Mouse (Mus musculus) forebrain, embryonic 16.5 days (tissue): Measurements from ENCODE around the gene Hal. TPM values are rescaled to one million over a fixed set of nuclear protein-coding genes. Genes with fewer than 3 reads are reported as not detected.
"Not testable (repeated sequence)": the region's sequence is repeated elsewhere in the genome, so short reads cannot be mapped to it uniquely, and the experiment has no call there.

Source experiments
- ATAC-seq: fragments of 200-750 bp; cut with Nextera tagmentation; 2 replicates; pipeline ENCODE4 v1.8.0; 2017; ENCODE audit warnings: mild to moderate bottlenecking, moderate library complexity
- H3K27ac ChIP-seq: fragments of 300-500 bp; sonication (generic); 2 replicates; pipeline ENCODE4 v1.5.1; 2014; ENCODE audit warnings: low read length, control low read depth
- H3K27me3 ChIP-seq: fragments of 300-500 bp; sonication (generic); replicated peaks from 2 replicates; pipeline ENCODE4 v1.6.1; 2014; ENCODE audit warnings: low read length; ENCODE audit not compliant: control insufficient read depth, insufficient read depth
- H3K36me3 ChIP-seq: fragments of 300-500 bp; sonication (generic); 2 replicates; pipeline ENCODE4 v1.6.1; 2014; ENCODE audit not compliant: control insufficient read depth, insufficient read depth
- H3K4me1 ChIP-seq: fragments of 300-500 bp; sonication (generic); replicated peaks from 2 replicates; pipeline ENCODE4 v1.6.1; 2014; ENCODE audit warnings: low read length; ENCODE audit not compliant: control insufficient read depth, insufficient read depth
- H3K4me2 ChIP-seq: fragments of 300-500 bp; sonication (generic); 2 replicates; pipeline ENCODE4 v1.6.1; 2014; ENCODE audit warnings: mild to moderate bottlenecking, low read length, control low read depth
- H3K4me3 ChIP-seq: fragments of 300-500 bp; sonication (generic); replicated peaks from 2 replicates; pipeline ENCODE4 v1.5.1; 2014; ENCODE audit warnings: mild to moderate bottlenecking, low read length, control low read depth
- H3K9ac ChIP-seq: fragments of 300-500 bp; sonication (generic); replicated peaks from 2 replicates; pipeline ENCODE4 v1.6.1; 2014; ENCODE audit warnings: low read depth, low read length, control low read depth
- H3K9me3 ChIP-seq: fragments of 300-500 bp; sonication (generic); 2 replicates; pipeline ENCODE4 v1.6.1; 2016; ENCODE audit warnings: low read length; ENCODE audit not compliant: control insufficient read depth
- WGBS: fragments of 180-500 bp; shearing (Covaris S2); extraction: QIAGEN DNeasy Blood & Tissue Kit; methylation state at CpG from one replicate; pipeline ENCODE4 v1.1.7; 2014; 5-methylcytosine and 5-hydroxymethylcytosine counted together
- polyA plus RNA-seq: library from polyadenylated mRNA; unstranded; fragments of >200 nt; fragmentation: Nextera tagmentation; extraction: Ambion mirVana; gene quantifications from 2 replicates; pipeline ENCODE4 v1.2.1, GENCODE M21; 2015

The Hal gene
- polyA plus RNA-seq, 1 experiment from 2014 or later: 0.13 TPM

DNA sequence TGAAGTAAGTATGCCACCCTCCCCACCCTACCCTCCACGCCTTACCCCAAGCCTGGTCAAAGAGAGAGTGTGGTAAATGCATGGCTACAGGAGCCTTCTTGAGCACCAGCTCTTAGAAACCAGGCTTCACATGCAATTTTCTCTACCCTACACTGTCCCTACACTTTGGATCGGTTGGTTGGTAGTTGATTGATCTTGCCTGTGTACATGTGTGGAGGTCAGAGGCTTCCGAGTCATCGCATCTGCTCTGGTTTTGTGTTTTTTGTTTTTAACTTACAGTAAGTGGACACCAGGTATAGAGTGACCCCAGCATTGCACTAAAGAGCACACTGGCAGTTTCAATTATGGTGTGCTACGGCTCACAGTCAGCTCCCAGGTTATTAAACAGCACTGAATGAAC lies 55.6 kb downstream of the Hal start:
- H3K4me1 ChIP-seq: peaks cover 6% of the 10 kb centered on the region; the same call in 1 of the 2 replicates
- H3K27me3 ChIP-seq: no peaks in the 10 kb centered on the region
- no peaks in the 10 kb centered on the region for H3K9me3 ChIP-seq
- no peak overlapping the region for H3K4me3 ChIP-seq
- H3K36me3 ChIP-seq: no peaks in the 10 kb centered on the region
- no peak for ATAC-seq
- H3K4me2 ChIP-seq: no peak overlapping the region
- WGBS: 83% methylated on average over 5 of the region's 5 CpGs
- H3K27ac ChIP-seq: no peak overlapping the region
- H3K9ac ChIP-seq: no peak overlapping the region

DNA sequence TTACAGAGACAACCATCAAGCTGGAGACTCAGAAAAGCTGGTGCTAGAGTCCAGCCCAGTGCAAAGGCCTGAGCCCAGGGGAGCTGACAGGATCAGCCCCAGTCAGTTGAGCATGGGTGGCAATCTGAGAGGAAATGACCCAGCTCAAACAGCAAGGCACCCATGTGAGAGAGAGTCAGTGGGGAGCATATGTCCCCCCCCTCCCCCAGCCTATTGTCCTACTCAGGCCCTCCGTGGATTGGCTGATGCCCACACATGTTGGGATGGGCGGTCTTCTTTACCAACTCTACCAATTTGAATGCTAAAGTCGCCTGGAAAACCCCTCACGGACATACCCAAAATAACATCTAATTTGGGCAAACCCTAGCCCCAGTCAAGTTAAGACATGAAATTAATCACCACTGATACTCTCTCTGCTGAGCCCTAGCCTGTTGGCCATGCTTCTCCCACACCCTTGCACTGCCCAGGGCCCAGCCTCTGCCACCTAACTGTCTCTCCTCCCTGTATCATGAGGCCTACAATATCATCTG lies 59.2 kb downstream of the Hal start:
- WGBS: 83% methylated on average over 4 of the region's 4 CpGs
- Histone ChIP-seq H3K9ac (no peak overlapping the region), H3K9me3 (no peaks in the 10 kb centered on the region), H3K4me3 (no peak overlapping the region), H3K27ac (no peak overlapping the region), H3K4me1 (no peaks in the 10 kb centered on the region), H3K27me3 (no peaks in the 10 kb centered on the region), H3K4me2 (no peak overlapping the region), H3K36me3 (no peaks in the 10 kb centered on the region)
- no peak for ATAC-seq

DNA sequence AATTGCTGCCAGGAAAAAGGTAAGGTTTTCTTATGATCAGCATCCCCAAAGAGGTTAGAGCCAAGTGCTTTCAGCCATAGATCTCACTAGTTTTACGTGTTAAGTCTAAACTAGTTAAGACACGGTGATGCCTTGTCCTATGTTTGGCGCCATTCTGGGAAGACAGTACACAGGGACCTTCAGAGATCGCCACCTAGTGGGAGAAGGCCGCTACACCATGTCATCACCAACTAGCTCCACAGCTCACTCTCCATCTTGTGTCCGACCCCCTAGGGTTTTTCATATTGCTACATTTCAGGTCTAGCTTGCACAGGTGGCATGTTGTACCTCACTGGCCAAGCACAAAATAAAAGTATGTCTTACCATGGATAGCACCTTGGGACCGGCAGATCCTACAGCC lies 60.4 kb downstream of the Hal start:
- Histone ChIP-seq H3K9me3 (no peaks in the 10 kb centered on the region), H3K27me3 (no peaks in the 10 kb centered on the region), H3K4me1 (no peaks in the 10 kb centered on the region), H3K9ac (no peak overlapping the region), H3K27ac (no peak overlapping the region), H3K36me3 (no peaks in the 10 kb centered on the region), H3K4me2 (no peak overlapping the region), H3K4me3 (no peak overlapping the region)
- ATAC-seq: peak; percentile 70; the same call in 1 of the 2 replicates
- 15% methylated on average over 7 of the region's 7 CpGs for WGBS

DNA sequence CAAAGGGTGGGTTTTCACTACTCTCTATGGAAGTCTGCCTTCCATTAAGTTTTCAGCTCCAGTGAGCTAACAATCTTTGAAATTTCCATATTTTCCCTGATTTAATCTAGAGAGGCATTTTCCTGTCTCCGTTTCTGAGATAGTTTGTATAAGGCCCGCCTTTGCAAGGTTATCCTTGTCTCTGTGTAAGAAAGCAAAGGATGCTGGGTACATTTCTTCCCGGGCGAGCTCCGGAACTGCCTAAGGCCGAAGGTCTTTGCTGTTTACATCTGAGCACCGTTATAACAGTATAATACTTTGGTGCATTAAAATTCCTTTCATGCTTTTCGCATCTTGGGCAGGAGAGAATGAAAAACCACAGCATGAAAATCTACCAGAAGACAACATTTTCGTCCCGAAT lies 61.3 kb downstream of the Hal start:
- WGBS: 87% methylated on average over 10 of the region's 10 CpGs
- Histone ChIP-seq H3K9ac (no peak overlapping the region), H3K36me3 (no peaks in the 10 kb centered on the region), H3K27ac (no peak overlapping the region), H3K9me3 (no peaks in the 10 kb centered on the region), H3K4me3 (no peak overlapping the region), H3K4me2 (no peak overlapping the region), H3K27me3 (no peaks in the 10 kb centered on the region), H3K4me1 (no peaks in the 10 kb centered on the region)
- no peak for ATAC-seq

DNA sequence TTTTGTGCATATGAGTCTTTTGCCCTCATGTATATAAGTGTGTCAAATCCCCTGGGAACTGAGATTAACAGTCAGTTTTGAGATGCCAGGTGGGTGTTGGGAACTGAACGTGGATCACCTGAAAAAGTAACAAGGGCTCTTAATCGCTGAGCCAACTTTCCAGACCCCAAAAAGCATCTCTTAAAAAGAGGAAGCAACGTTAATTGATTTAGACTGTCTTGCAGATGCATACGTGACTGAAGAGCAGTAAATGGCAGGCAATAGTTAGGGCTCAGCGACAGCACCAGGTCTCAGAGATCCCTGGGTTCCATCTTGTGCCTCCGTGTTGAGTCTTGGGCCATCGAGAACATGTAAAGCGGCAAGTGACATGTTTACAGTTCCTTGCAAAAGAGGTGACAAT lies 64.0 kb downstream of the Hal start:
- no peaks in the 10 kb centered on the region for H3K27me3 ChIP-seq
- H3K36me3 ChIP-seq: no peaks in the 10 kb centered on the region
- no peak overlapping the region for H3K4me3 ChIP-seq
- no peaks in the 10 kb centered on the region for H3K4me1 ChIP-seq
- no peaks in the 10 kb centered on the region for H3K9me3 ChIP-seq
- H3K27ac ChIP-seq: no peak overlapping the region
- H3K9ac ChIP-seq: no peak overlapping the region
- no peak overlapping the region for H3K4me2 ChIP-seq
- 85% methylated on average over 8 of the region's 8 CpGs for WGBS
- ATAC-seq: no peak

DNA sequence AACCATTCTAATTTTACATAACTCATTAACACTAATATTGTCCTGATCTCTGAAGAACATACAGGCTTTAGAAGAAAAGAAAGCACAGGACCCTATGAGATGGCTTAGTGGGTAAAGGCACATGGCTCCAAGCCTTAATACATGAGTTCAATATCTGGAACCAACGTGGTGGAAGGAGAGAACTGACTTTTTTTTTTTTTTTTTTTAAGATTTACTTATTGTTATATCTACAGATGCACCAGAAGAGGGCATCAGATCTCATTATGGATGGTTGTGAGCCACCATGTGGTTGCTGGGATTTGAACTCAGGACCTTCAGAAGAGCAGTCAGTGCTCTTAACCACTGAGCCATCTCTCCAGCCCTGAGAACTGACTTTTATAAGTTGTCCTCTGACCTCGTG lies 69.4 kb downstream of the Hal start:
- H3K4me1 ChIP-seq: not testable (repeated sequence)

DNA sequence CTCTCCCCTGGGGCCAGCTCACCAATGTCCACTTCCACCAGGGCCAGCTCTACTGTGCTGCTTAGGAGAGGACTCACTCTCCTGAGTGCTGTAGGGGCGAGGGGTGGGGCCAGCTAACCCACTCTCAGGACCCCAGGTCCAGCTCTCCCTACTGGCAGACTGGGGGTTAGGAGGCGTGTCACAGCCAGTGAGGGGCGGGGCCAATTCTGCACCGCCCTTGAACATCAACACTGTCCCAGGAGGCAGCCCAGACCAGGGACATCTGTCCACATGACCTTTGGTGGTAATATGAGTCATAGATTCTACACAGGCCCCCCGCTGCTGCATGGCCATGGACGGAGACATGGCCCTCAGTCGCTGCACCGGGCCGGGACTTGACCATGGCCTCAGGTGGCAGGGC lies 71.2 kb downstream of the Hal start:
- H3K4me3 ChIP-seq: no peak overlapping the region
- H3K4me2 ChIP-seq: no peak overlapping the region
- WGBS: 60% methylated on average over 9 of the region's 9 CpGs
- H3K9ac ChIP-seq: no peak overlapping the region
- no peaks in the 10 kb centered on the region for H3K9me3 ChIP-seq
- ATAC-seq: no peak
- H3K4me1 ChIP-seq: no peaks in the 10 kb centered on the region
- no peak overlapping the region for H3K27ac ChIP-seq
- H3K27me3 ChIP-seq: no peaks in the 10 kb centered on the region
- H3K36me3 ChIP-seq: no peaks in the 10 kb centered on the region

More for the DNA sequence above, 69.4 kb downstream of the Hal start:
- not testable (repeated sequence) for ATAC-seq, H3K27ac ChIP-seq, H3K4me2 ChIP-seq, H3K9ac ChIP-seq, H3K9me3 ChIP-seq, H3K27me3 ChIP-seq, H3K4me3 ChIP-seq, H3K36me3 ChIP-seq
- whole genome bisulfite sequencing: 61% methylated on average over 2 of the region's 2 CpGs

DNA sequence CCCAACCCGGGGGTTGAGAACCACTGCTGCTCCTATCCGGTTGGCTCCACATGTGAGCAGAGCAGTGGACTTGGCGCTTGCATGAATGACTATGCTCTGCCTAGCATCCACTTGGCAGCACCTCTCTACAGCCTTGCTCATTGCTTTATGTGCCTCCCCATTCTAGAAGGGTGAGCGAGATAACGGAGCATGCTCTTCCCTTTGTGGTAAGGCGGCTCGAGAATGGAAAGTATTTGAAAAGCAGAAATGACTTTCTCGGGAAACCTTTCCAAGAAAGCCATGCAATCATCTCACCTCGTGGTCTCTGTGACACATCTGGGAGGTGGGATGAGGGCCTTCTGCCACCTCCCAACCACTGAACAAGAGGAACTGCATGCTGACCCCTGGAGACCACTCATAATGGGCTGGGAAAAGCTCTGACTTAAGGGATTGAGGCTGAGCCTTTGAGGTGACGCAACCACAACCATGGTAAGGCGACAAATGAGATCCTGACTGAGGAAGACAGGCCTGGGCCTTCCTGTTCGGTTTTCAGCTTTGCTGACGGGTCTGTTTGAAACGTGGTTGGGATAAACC lies 76.0 kb downstream of the Hal start:
- H3K9ac ChIP-seq: no peak overlapping the region

DNA sequence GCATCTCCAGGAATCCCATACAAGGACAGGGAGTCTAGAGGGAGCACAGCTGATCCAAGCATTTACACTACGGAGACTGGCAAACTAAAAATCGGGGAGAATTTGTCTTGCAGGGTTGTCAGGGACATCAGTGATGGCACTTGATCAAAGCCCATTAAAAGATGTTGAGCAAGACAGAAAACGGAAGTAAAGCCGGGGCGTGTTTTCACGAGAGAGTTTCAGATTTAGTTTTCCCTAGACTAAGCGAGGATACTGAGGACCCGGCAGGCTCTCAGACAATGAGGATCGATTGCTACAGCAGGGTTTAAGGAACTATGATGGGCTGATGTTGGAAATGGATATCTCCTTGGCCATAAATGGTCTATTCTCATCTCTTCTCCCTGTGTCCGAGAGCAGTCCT lies 78.5 kb downstream of the Hal start:
- Histone ChIP-seq H3K9ac (no peak overlapping the region), H3K4me1 (no peaks in the 10 kb centered on the region), H3K36me3 (no peaks in the 10 kb centered on the region), H3K27me3 (no peaks in the 10 kb centered on the region), H3K27ac (no peak overlapping the region), H3K9me3 (no peaks in the 10 kb centered on the region), H3K4me2 (no peak overlapping the region), H3K4me3 (no peak overlapping the region)
- WGBS: 92% methylated on average over 10 of the region's 10 CpGs
- no peak for ATAC-seq

More for the DNA sequence above, 76.0 kb downstream of the Hal start:
- H3K27ac ChIP-seq: no peak overlapping the region
- no peaks in the 10 kb centered on the region for H3K4me1 ChIP-seq
- H3K27me3 ChIP-seq: no peaks in the 10 kb centered on the region
- no peak overlapping the region for H3K4me3 ChIP-seq
- H3K36me3 ChIP-seq: no peaks in the 10 kb centered on the region
- ATAC-seq: no peak
- WGBS: 90% methylated on average over 14 of the region's 14 CpGs
- no peaks in the 10 kb centered on the region for H3K9me3 ChIP-seq
- H3K4me2 ChIP-seq: no peak overlapping the region
